Mouse (Mus musculus): ENCODE results near the gene Usp18. TPM values are rescaled to one million over a fixed set of nuclear protein-coding genes. Genes with fewer than 3 reads are reported as not detected.

Usp18 gene
- polyA plus RNA-seq, 1 experiment from 2014 or later = 7.3 TPM

- no peak overlapping the region for H3K4me3 ChIP-seq (ENCODE audit: low read length)
- 90% methylated on average over 11 of the region's 11 CpGs for WGBS
- H3K4me1 ChIP-seq (replicated peaks; ENCODE audit: control insufficient read depth, insufficient read depth, low read length) = no peaks in the 10 kb centered on the region
- no peak overlapping the region for H3K27ac ChIP-seq (ENCODE audit: low read length)
- 0 out of 2 replicates have a peak, but pooled peaks cover 2% of the 10 kb centered on the region for H3K9me3 ChIP-seq (ENCODE audit: control insufficient read depth, low read length)
- no peaks in the 10 kb centered on the region for H3K27me3 ChIP-seq (ENCODE audit: control insufficient read depth, insufficient read depth, low read depth, low read length)
- no peak for ATAC-seq (ENCODE audit: low read depth)
- no peak overlapping the region for H3K9ac ChIP-seq (ENCODE audit: low read length)
- H3K4me2 ChIP-seq (ENCODE audit: low read depth, low read length) = no peak overlapping the region
- no peaks in the 10 kb centered on the region for H3K36me3 ChIP-seq (ENCODE audit: control insufficient read depth, insufficient read depth, low read length)
Measured at GRCm38 (mm10) chr6:121262496-121262895, 16.8 kb downstream of the Usp18 start.

DNA sequence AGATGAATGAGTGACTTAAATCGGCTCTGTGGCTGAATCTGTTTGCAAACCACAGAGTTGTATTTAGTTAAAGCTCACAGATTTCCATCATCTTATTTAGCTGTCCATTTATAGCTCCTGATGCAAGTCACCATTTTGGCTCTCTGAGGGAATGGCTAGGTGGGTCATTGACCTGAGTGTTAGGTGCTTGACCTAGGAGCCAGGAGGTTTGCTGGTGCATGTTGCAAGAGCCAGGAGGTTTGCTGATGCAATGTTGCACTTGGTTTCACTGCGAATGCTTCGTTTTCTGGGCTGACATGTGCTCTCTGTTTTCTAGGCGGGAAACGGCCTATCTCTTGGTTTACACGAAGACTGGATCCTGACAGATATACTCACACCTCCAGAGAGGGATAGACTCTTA lies 24.4 kb downstream of the Usp18 start:
- Histone ChIP-seq H3K9ac (ENCODE audit: low read length) (no peak overlapping the region), H3K4me3 (ENCODE audit: low read length) (no peak overlapping the region), H3K9me3 (ENCODE audit: control insufficient read depth, low read length) (0 out of 2 replicates have a peak, but pooled peaks cover 2% of the 10 kb centered on the region), H3K4me2 (ENCODE audit: low read depth, low read length) (no peak overlapping the region), H3K36me3 (ENCODE audit: control insufficient read depth, insufficient read depth, low read length) (no peaks in the 10 kb centered on the region), H3K27me3 (ENCODE audit: control insufficient read depth, insufficient read depth, low read depth, low read length) (no peaks in the 10 kb centered on the region), H3K27ac (ENCODE audit: low read length) (no peak overlapping the region), H3K4me1 (replicated peaks; ENCODE audit: control insufficient read depth, insufficient read depth, low read length) (no peaks in the 10 kb centered on the region)
- no peak for ATAC-seq (ENCODE audit: low read depth)
- 76% methylated on average over 6 of the region's 6 CpGs for WGBS

DNA sequence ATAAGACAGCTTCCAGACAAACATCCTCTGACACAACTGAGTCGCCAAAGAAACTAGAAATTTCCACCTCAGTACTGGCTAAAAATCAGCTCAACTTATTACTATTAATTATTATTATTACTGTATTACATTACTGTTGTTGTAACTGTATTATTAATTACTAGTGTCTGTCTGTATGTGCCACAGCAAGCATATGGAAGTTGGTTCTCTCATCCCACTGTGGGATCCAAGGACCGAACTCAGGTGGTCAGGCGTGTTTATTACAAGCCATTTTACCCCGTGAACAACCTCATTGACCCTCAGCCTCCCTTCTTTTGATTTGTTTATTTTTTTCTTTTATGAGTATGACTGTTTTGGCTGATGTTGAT lies 26.0 kb downstream of the Usp18 start:
- no peaks in the 10 kb centered on the region for H3K27me3 ChIP-seq (ENCODE audit: control insufficient read depth, insufficient read depth, low read depth, low read length)

GRCm38 (mm10) chr6:121272075-121272800 lies 26.5 kb downstream of the Usp18 start:
- peak overlapping the region; percentile 52 for H3K4me3 ChIP-seq (ENCODE audit: low read length)
- no peaks in the 10 kb centered on the region for H3K4me1 ChIP-seq (replicated peaks; ENCODE audit: control insufficient read depth, insufficient read depth, low read length)
- no peaks in the 10 kb centered on the region for H3K36me3 ChIP-seq (ENCODE audit: control insufficient read depth, insufficient read depth, low read length)
- no peaks in the 10 kb centered on the region for H3K9me3 ChIP-seq (ENCODE audit: control insufficient read depth, low read length)
- peak overlapping the region; percentile 57 for H3K4me2 ChIP-seq (ENCODE audit: low read depth, low read length)
- 9% methylated on average over 17 of the region's 17 CpGs for WGBS
- 0 out of 2 replicates have a peak overlapping the region, but pooled peaks have one; percentile 12 for H3K9ac ChIP-seq (ENCODE audit: low read length)
- peak; percentile 92 for ATAC-seq (ENCODE audit: low read depth)
- H3K27ac ChIP-seq (ENCODE audit: low read length) = peak overlapping the region; percentile 55
- H3K27me3 ChIP-seq (ENCODE audit: control insufficient read depth, insufficient read depth, low read depth, low read length) = no peaks in the 10 kb centered on the region

More for the DNA sequence above, 26.0 kb downstream of the Usp18 start:
- ATAC-seq (ENCODE audit: low read depth) = no peak
- Histone ChIP-seq H3K4me1 (replicated peaks; ENCODE audit: control insufficient read depth, insufficient read depth, low read length) (no peaks in the 10 kb centered on the region), H3K27ac (ENCODE audit: low read length) (no peak overlapping the region), H3K9me3 (ENCODE audit: control insufficient read depth, low read length) (no peaks in the 10 kb centered on the region), H3K4me3 (ENCODE audit: low read length) (no peak overlapping the region), H3K36me3 (ENCODE audit: control insufficient read depth, insufficient read depth, low read length) (no peaks in the 10 kb centered on the region), H3K9ac (ENCODE audit: low read length) (no peak overlapping the region), H3K4me2 (ENCODE audit: low read depth, low read length) (no peak overlapping the region)
- 11% methylated on average over 4 of the region's 4 CpGs for WGBS

- WGBS = 74% methylated on average over 3 of the region's 3 CpGs
- Histone ChIP-seq H3K36me3 (ENCODE audit: control insufficient read depth, insufficient read depth, low read length) (no peaks in the 10 kb centered on the region), H3K9ac (ENCODE audit: low read length) (no peak overlapping the region), H3K4me3 (ENCODE audit: low read length) (no peak overlapping the region), H3K9me3 (ENCODE audit: control insufficient read depth, low read length) (no peaks in the 10 kb centered on the region), H3K27ac (ENCODE audit: low read length) (no peak overlapping the region), H3K4me1 (replicated peaks; ENCODE audit: control insufficient read depth, insufficient read depth, low read length) (no peaks in the 10 kb centered on the region), H3K27me3 (ENCODE audit: control insufficient read depth, insufficient read depth, low read depth, low read length) (no peaks in the 10 kb centered on the region), H3K4me2 (ENCODE audit: low read depth, low read length) (no peak overlapping the region)
- ATAC-seq (ENCODE audit: low read depth) = no peak
Measured at GRCm38 (mm10) chr6:121274356-121274755, 28.6 kb downstream of the Usp18 start.

DNA sequence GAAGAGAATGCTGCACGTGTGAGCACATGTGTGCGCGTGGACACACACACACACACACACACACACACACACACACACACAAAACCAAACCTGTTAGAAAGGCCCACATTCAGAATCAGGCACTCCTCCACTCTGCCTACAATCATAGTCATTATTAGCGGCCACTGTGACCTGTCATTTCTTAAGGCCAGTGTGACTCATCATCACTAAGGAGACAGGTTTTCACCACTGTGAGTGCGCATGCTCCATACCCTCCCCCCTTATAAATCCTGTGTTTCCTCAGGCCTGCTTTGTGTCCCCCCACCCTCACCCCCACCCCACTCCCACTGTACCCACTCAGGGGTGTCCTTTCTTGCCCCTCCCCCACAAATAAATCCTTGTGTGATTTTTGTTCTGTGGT lies 38.4 kb downstream of the Usp18 start:
- H3K27me3 ChIP-seq (ENCODE audit: control insufficient read depth, insufficient read depth, low read depth, low read length) = no peaks in the 10 kb centered on the region
- no peak overlapping the region for H3K4me3 ChIP-seq (ENCODE audit: low read length)
- 87% methylated on average over 5 of the region's 5 CpGs for WGBS
- H3K4me1 ChIP-seq (replicated peaks; ENCODE audit: control insufficient read depth, insufficient read depth, low read length) = no peaks in the 10 kb centered on the region
- H3K27ac ChIP-seq (ENCODE audit: low read length) = no peak overlapping the region
- H3K9me3 ChIP-seq (ENCODE audit: control insufficient read depth, low read length) = no peaks in the 10 kb centered on the region
- no peak overlapping the region for H3K9ac ChIP-seq (ENCODE audit: low read length)
- no peak overlapping the region for H3K4me2 ChIP-seq (ENCODE audit: low read depth, low read length)
- ATAC-seq (ENCODE audit: low read depth) = no peak
- H3K36me3 ChIP-seq (ENCODE audit: control insufficient read depth, insufficient read depth, low read length) = no peaks in the 10 kb centered on the region

DNA sequence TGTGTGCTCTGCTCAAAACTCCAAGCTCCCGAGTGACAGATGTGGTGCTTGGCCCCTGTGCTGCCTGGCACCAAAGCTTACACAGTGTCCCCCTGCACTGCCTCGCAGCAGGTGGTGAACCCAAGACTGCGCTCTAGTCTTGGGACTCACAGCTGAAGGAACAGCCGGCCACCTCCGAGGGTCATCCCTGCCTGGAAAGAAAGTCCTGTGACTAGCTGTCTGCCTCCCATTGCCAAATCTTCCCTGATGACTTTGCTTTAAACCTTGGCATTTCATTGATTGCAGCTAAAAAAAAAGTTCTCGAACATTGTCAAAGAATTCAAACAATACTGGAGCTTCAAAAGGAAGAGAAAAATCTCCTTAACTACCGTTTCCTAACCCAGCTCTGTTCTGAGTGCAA lies 53.6 kb downstream of the Usp18 start:
- ATAC-seq (ENCODE audit: low read depth) = no peak
- Histone ChIP-seq H3K4me2 (ENCODE audit: low read depth, low read length) (no peak overlapping the region), H3K4me1 (replicated peaks; ENCODE audit: control insufficient read depth, insufficient read depth, low read length) (peaks cover 3% of the 10 kb centered on the region; the same call in 1 of the 2 replicates), H3K27ac (ENCODE audit: low read length) (no peak overlapping the region), H3K27me3 (ENCODE audit: control insufficient read depth, insufficient read depth, low read depth, low read length) (no peaks in the 10 kb centered on the region), H3K9me3 (ENCODE audit: control insufficient read depth, low read length) (no peaks in the 10 kb centered on the region), H3K9ac (ENCODE audit: low read length) (no peak overlapping the region), H3K36me3 (ENCODE audit: control insufficient read depth, insufficient read depth, low read length) (no peaks in the 10 kb centered on the region), H3K4me3 (ENCODE audit: low read length) (no peak overlapping the region)
- 39% methylated on average over 7 of the region's 7 CpGs for WGBS

GRCm38 (mm10) chr6:121299954-121300353 lies 54.2 kb downstream of the Usp18 start, which contains the start of gene Slc6a13:
Gene Slc6a13, plus strand, starts transcription at chr6:121300227.
- Histone ChIP-seq H3K9ac (ENCODE audit: low read length) (no peak within 1 kb of the TSS), H3K4me3 (ENCODE audit: low read length) (no peak within 1 kb of the TSS), H3K27ac (ENCODE audit: low read length) (no peak within 1 kb of the TSS), H3K4me2 (ENCODE audit: low read depth, low read length) (peak within 1 kb of the TSS; percentile 25), H3K36me3 (ENCODE audit: control insufficient read depth, insufficient read depth, low read length) (no peaks in the 10 kb centered on the region), H3K27me3 (ENCODE audit: control insufficient read depth, insufficient read depth, low read depth, low read length) (no peaks in the 10 kb centered on the region), H3K9me3 (ENCODE audit: control insufficient read depth, low read length) (no peaks in the 10 kb centered on the region), H3K4me1 (replicated peaks; ENCODE audit: control insufficient read depth, insufficient read depth, low read length) (peaks cover 3% of the 10 kb centered on the region; the same call in 1 of the 2 replicates)
- WGBS = 5% methylated on average over 10 of the region's 11 CpGs
- peak; percentile 74 for ATAC-seq (ENCODE audit: low read depth)

DNA sequence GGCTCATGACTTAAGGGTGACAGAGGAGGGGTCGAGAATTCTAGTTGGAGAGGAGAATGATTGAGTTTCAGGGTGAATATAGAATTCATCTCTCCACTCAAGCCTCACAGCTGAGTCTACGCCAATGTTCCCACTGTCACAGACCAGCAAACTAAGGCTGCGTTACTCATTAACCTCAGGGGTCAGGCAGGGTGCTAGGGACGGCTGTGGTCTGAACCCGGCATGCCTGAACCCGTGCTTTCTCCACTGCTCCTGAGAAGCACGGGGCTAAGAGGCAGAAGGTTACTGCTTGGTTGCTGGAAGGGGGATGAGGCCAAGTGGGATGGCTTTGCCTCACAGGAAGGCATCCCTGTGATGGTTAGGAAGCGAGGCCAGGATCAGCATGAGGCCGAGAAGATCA lies 54.8 kb downstream of the Usp18 start:
- Histone ChIP-seq H3K9me3 (ENCODE audit: control insufficient read depth, low read length) (no peaks in the 10 kb centered on the region), H3K27me3 (ENCODE audit: control insufficient read depth, insufficient read depth, low read depth, low read length) (no peaks in the 10 kb centered on the region), H3K4me3 (ENCODE audit: low read length) (no peak overlapping the region), H3K4me1 (replicated peaks; ENCODE audit: control insufficient read depth, insufficient read depth, low read length) (peaks cover 3% of the 10 kb centered on the region; the same call in 1 of the 2 replicates), H3K27ac (ENCODE audit: low read length) (no peak overlapping the region), H3K36me3 (ENCODE audit: control insufficient read depth, insufficient read depth, low read length) (no peaks in the 10 kb centered on the region), H3K9ac (ENCODE audit: low read length) (no peak overlapping the region), H3K4me2 (ENCODE audit: low read depth, low read length) (no peak overlapping the region; the same call in 1 of the 2 replicates)
- WGBS = 24% methylated on average over 9 of the region's 9 CpGs
- 0 out of 2 replicates have a peak, but pooled peaks have one; percentile 17 for ATAC-seq (ENCODE audit: low read depth)

Data from lung, embryonic 16.5 days (tissue).